Mouse (Mus musculus): ENCODE measurements around the gene Gmeb2. TPM values are rescaled to one million over a fixed set of nuclear protein-coding genes. Genes with fewer than 3 reads are reported as not detected.

Gmeb2 gene
- polyA plus RNA-seq, 2 experiments, result 7.6 to 12.2 TPM

DNA sequence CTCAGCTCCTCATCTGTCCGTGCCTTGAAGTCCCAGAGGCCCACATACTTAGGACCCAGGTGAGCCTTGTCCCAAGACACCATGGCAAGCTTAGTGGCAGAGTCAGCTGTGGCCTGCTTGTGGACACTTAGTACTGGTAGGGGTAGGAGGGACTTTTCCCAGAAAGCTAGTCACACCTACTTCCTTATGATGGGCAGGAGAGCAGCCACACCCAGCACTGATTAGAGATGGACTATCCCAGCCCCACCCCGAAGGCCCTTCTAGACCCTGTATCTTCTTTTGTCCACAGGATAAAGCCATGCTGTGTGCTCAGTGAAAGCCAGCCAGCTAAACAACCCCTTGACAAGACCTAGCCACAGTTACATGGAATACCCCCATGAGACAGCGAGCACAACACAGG, 85.4 kb downstream of the Gmeb2 start, which contains the start of gene Ptk6:
TSS of gene Ptk6 (minus strand) at position 368 of the 400 bp plus-strand sequence.
- no peak for DNase-seq (ENCODE audit: low read depth in 3 of 3, low spot score in 3 of 3)
- no peak for TF ChIP-seq EP300 (IDR thresholded peaks at IDR 0.05; ENCODE audit: low read depth)
- TF ChIP-seq CTCF (IDR thresholded peaks at IDR 0.05; ENCODE audit: low read depth), result no peak
- Histone ChIP-seq H3K27ac (no peak within 1 kb of the TSS), H3K27me3 (ENCODE audit: control insufficient read depth, insufficient read depth, low read length) (no peaks in the 10 kb centered on the region), H3K4me2 (ENCODE audit: low read depth) (no peak within 1 kb of the TSS), H3K9ac (replicated peaks) (no peak within 1 kb of the TSS), H3K9me3 (ENCODE audit: control insufficient read depth, low read length) (no peaks in the 10 kb centered on the region), H3K36me3 (replicated peaks; ENCODE audit: control insufficient read depth, insufficient read depth, low read depth) (no peaks in the 10 kb centered on the region), H3K4me1 (replicated peaks; ENCODE audit: control insufficient read depth in 2 of 2, insufficient read depth in 2 of 2, low read length in 1 of 2) (peaks cover 25 to 35% of the 10 kb centered on the region in 2 experiments), H3K4me3 (ENCODE audit: insufficient read depth in 1 of 2, low read depth in 2 of 2, low read length in 2 of 2) (no peak within 1 kb of the TSS)
- no peak for ATAC-seq (ENCODE audit: insufficient read depth)
- 71% methylated on average over 3 of the region's 3 CpGs for WGBS (ENCODE audit: insufficient replicate concordance)

DNA sequence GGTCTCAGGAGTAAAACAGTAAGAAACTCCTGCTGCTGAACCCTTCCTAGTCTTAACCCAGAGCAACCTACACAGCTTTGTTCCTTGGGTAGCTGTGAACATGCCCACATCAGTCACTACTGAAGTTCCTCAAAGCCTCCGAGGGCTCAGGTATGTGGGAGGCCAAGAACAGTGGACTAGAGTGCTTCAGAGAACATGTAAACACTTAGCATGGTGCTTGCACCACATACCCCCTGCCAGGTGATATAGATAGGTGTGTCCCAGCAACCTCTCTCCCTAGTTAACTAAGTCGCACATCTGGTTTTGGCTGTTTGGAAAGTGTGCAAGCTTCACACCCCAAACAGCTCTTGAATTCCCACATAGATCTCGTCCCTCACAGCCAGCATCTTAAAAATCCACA, 86.2 kb downstream of the Gmeb2 start:
- Histone ChIP-seq H3K9ac (replicated peaks) (no peak overlapping the region), H3K4me2 (ENCODE audit: low read depth) (no peak overlapping the region), H3K27ac (no peak overlapping the region), H3K36me3 (replicated peaks; ENCODE audit: control insufficient read depth, insufficient read depth, low read depth) (no peaks in the 10 kb centered on the region), H3K4me1 (replicated peaks; ENCODE audit: control insufficient read depth in 2 of 2, insufficient read depth in 2 of 2, low read length in 1 of 2) (peaks cover 24 to 35% of the 10 kb centered on the region in 2 experiments), H3K4me3 (ENCODE audit: insufficient read depth in 1 of 2, low read depth in 2 of 2, low read length in 2 of 2) (no peak overlapping the region), H3K27me3 (ENCODE audit: control insufficient read depth, insufficient read depth, low read length) (no peaks in the 10 kb centered on the region), H3K9me3 (ENCODE audit: control insufficient read depth, low read length) (no peaks in the 10 kb centered on the region)
- no peak for DNase-seq (ENCODE audit: low read depth in 3 of 3, low spot score in 3 of 3)
- ATAC-seq (ENCODE audit: insufficient read depth), result no peak
- WGBS (ENCODE audit: insufficient replicate concordance), result 48% methylated on average over 3 of the region's 3 CpGs
- TF ChIP-seq EP300 (IDR thresholded peaks at IDR 0.05; ENCODE audit: low read depth), result no peak
- no peak for TF ChIP-seq CTCF (IDR thresholded peaks at IDR 0.05; ENCODE audit: low read depth)

Other genes starting within 250 kb of the Gmeb2 start
- gene Chrna4, start 244.5 kb downstream of the Gmeb2 start, polyA plus RNA-seq (2012; rRNA removed), result 0.71 and 0.98 TPM in 2 replicates
- 0.50 and 1.1 TPM in 2 replicates for gene Chrna4, start 244.5 kb downstream of the Gmeb2 start, polyA plus RNA-seq (2014; fragmentation: Nextera tagmentation; extraction: Ambion mirVana)
- gene Kcnq2, start 152.7 kb downstream of the Gmeb2 start, polyA plus RNA-seq (2012; rRNA removed), result 0.06 and 0.16 TPM in 2 replicates
- 0.06 and 0.08 TPM in 2 replicates for gene Kcnq2, start 152.7 kb downstream of the Gmeb2 start, polyA plus RNA-seq (2014; fragmentation: Nextera tagmentation; extraction: Ambion mirVana)
- 0.06 TPM in 1 of 2 replicates, not detected in the other for gene Eef1a2, start 131.0 kb downstream of the Gmeb2 start, polyA plus RNA-seq (2012; rRNA removed)
- not detected in 2 replicates for gene Eef1a2, start 131.0 kb downstream of the Gmeb2 start, polyA plus RNA-seq (2014; fragmentation: Nextera tagmentation; extraction: Ambion mirVana)
- gene Ppdpf, start 100.8 kb downstream of the Gmeb2 start, polyA plus RNA-seq (2012; rRNA removed), result 44.6 and 63.1 TPM in 2 replicates
- gene Ppdpf, start 100.8 kb downstream of the Gmeb2 start, polyA plus RNA-seq (2014; fragmentation: Nextera tagmentation; extraction: Ambion mirVana), result 115 TPM in 2 replicates
- gene Ptk6, start 85.2 kb downstream of the Gmeb2 start, polyA plus RNA-seq (2012; rRNA removed), result 0.05 and 0.06 TPM in 2 replicates
- 0.05 TPM in 1 of 2 replicates, not detected in the other for gene Ptk6, start 85.2 kb downstream of the Gmeb2 start, polyA plus RNA-seq (2014; fragmentation: Nextera tagmentation; extraction: Ambion mirVana)
- gene Srms, start 74.8 kb downstream of the Gmeb2 start, polyA plus RNA-seq (2012; rRNA removed), result 0.15 and 0.19 TPM in 2 replicates
- 0.22 and 0.39 TPM in 2 replicates for gene Srms, start 74.8 kb downstream of the Gmeb2 start, polyA plus RNA-seq (2014; fragmentation: Nextera tagmentation; extraction: Ambion mirVana)
- gene Fndc11, start 68.0 kb downstream of the Gmeb2 start, polyA plus RNA-seq (2012; rRNA removed), result 0.22 and 0.25 TPM in 2 replicates
- gene Fndc11, start 68.0 kb downstream of the Gmeb2 start, polyA plus RNA-seq (2014; fragmentation: Nextera tagmentation; extraction: Ambion mirVana), result 0.14 and 0.24 TPM in 2 replicates
- 4.2 and 4.6 TPM in 2 replicates for gene Helz2, start 46.0 kb downstream of the Gmeb2 start, polyA plus RNA-seq (2012; rRNA removed)
- gene Helz2, start 46.0 kb downstream of the Gmeb2 start, polyA plus RNA-seq (2014; fragmentation: Nextera tagmentation; extraction: Ambion mirVana), result 1.6 and 2.0 TPM in 2 replicates
- gene Stmn3, start 26.5 kb upstream of the Gmeb2 start, polyA plus RNA-seq (2012; rRNA removed), result 0.06 and 1.0 TPM in 2 replicates
- gene Stmn3, start 26.5 kb upstream of the Gmeb2 start, polyA plus RNA-seq (2014; fragmentation: Nextera tagmentation; extraction: Ambion mirVana), result 0.09 TPM in 1 of 2 replicates, not detected in the other
- gene Rtel1, start 31.7 kb upstream of the Gmeb2 start, polyA plus RNA-seq (2012; rRNA removed), result 39.1 and 40.3 TPM in 2 replicates
- 26.2 and 29.3 TPM in 2 replicates for gene Rtel1, start 31.7 kb upstream of the Gmeb2 start, polyA plus RNA-seq (2014; fragmentation: Nextera tagmentation; extraction: Ambion mirVana)
- 7.7 and 8.8 TPM in 2 replicates for gene Zgpat, start 76.9 kb upstream of the Gmeb2 start, polyA plus RNA-seq (2012; rRNA removed)
- gene Zgpat, start 76.9 kb upstream of the Gmeb2 start, polyA plus RNA-seq (2014; fragmentation: Nextera tagmentation; extraction: Ambion mirVana), result 8.4 and 10.5 TPM in 2 replicates
- 13.3 and 21.1 TPM in 2 replicates for gene Arfrp1, start 77.4 kb upstream of the Gmeb2 start, polyA plus RNA-seq (2012; rRNA removed)
- 14.8 and 16.9 TPM in 2 replicates for gene Arfrp1, start 77.4 kb upstream of the Gmeb2 start, polyA plus RNA-seq (2014; fragmentation: Nextera tagmentation; extraction: Ambion mirVana)
- 10.9 and 12.3 TPM in 2 replicates for gene Lime1, start 92.0 kb upstream of the Gmeb2 start, polyA plus RNA-seq (2012; rRNA removed)
- gene Lime1, start 92.0 kb upstream of the Gmeb2 start, polyA plus RNA-seq (2014; fragmentation: Nextera tagmentation; extraction: Ambion mirVana), result 4.0 and 4.7 TPM in 2 replicates
- 4.4 and 5.3 TPM in 2 replicates for gene Zbtb46, start 171.4 kb upstream of the Gmeb2 start, polyA plus RNA-seq (2012; rRNA removed)
- gene Zbtb46, start 171.4 kb upstream of the Gmeb2 start, polyA plus RNA-seq (2014; fragmentation: Nextera tagmentation; extraction: Ambion mirVana), result 6.5 and 6.8 TPM in 2 replicates
- gene Abhd16b, start 205.2 kb upstream of the Gmeb2 start, polyA plus RNA-seq (2012; rRNA removed), result 0.01 TPM in 1 of 2 replicates, not detected in the other
- gene Abhd16b, start 205.2 kb upstream of the Gmeb2 start, polyA plus RNA-seq (2014; fragmentation: Nextera tagmentation; extraction: Ambion mirVana), result not detected in 2 replicates
- gene Tpd52l2, start 209.1 kb upstream of the Gmeb2 start, polyA plus RNA-seq (2012; rRNA removed), result 19.6 and 36.1 TPM in 2 replicates
- gene Tpd52l2, start 209.1 kb upstream of the Gmeb2 start, polyA plus RNA-seq (2014; fragmentation: Nextera tagmentation; extraction: Ambion mirVana), result 78.3 and 80.5 TPM in 2 replicates
- gene Dnajc5, start 232.4 kb upstream of the Gmeb2 start, polyA plus RNA-seq (2012; rRNA removed), result 12.5 and 13.9 TPM in 2 replicates
- gene Dnajc5, start 232.4 kb upstream of the Gmeb2 start, polyA plus RNA-seq (2014; fragmentation: Nextera tagmentation; extraction: Ambion mirVana), result 20.0 and 23.7 TPM in 2 replicates